Mouse (Mus musculus) forebrain, embryonic 11.5 days (tissue): ENCODE data around the gene Wdfy1. TPM values are rescaled to one million over a fixed set of nuclear protein-coding genes. Genes with fewer than 3 reads are reported as not detected.

Experiments
- ATAC-seq: fragments of 200-750 bp; cut with Nextera tagmentation; replicated peaks from 2 replicates; pipeline ENCODE4 v1.8.0; 2017; ENCODE audit warnings: moderate TSS enrichment; ENCODE audit not compliant: low FRiP score
- DNase-seq: peaks from one replicate; pipeline ENCODE4 v3.0.0-alpha.2; 2017; ENCODE audit warnings: low spot score
- H3K27ac ChIP-seq: fragments of 300-500 bp; sonication (generic); 2 replicates; pipeline ENCODE4 v1.5.1; 2014; ENCODE audit warnings: low read depth, low read length
- H3K27me3 ChIP-seq: fragments of 300-500 bp; sonication (generic); 2 replicates; pipeline ENCODE4 v1.6.1; 2014; ENCODE audit warnings: mild to moderate bottlenecking, low read length, mixed read lengths; ENCODE audit not compliant: control insufficient read depth, insufficient read depth
- H3K36me3 ChIP-seq: fragments of 300-500 bp; sonication (generic); 2 replicates; pipeline ENCODE4 v1.6.1; 2014; ENCODE audit warnings: mild to moderate bottlenecking, low read length, moderate library complexity, mixed read lengths; ENCODE audit not compliant: control insufficient read depth, insufficient read depth
- H3K4me1 ChIP-seq: fragments of 300-500 bp; sonication (generic); replicated peaks from 2 replicates; pipeline ENCODE4 v1.6.1; 2014; ENCODE audit warnings: low read length, mixed read lengths; ENCODE audit not compliant: control insufficient read depth, insufficient read depth
- H3K4me2 ChIP-seq: fragments of 300-500 bp; sonication (generic); 2 replicates; pipeline ENCODE4 v1.6.1; 2014; ENCODE audit warnings: low read depth, mild to moderate bottlenecking, low read length, moderate library complexity, mixed read lengths; ENCODE audit not compliant: severe bottlenecking
- H3K4me3 ChIP-seq: fragments of 300-500 bp; sonication (generic); 2 replicates; pipeline ENCODE4 v1.5.1; 2014; ENCODE audit warnings: low read depth, low read length
- H3K9ac ChIP-seq: fragments of 300-500 bp; sonication (generic); 2 replicates; pipeline ENCODE4 v1.6.1; 2014; ENCODE audit warnings: low read length
- H3K9me3 ChIP-seq: fragments of 300-500 bp; sonication (generic); 2 replicates; pipeline ENCODE4 v1.6.1; 2016; ENCODE audit warnings: low read length, mixed read lengths; ENCODE audit not compliant: control insufficient read depth
- WGBS: fragments of 180-500 bp; shearing (Covaris S2); extraction: QIAGEN DNeasy Blood & Tissue Kit; methylation state at CpG from one replicate; pipeline ENCODE4 v1.1.7; 2014; 5-methylcytosine and 5-hydroxymethylcytosine counted together
- polyA plus RNA-seq: library from polyadenylated mRNA; unstranded; fragments of >200 nt; fragmentation: Nextera tagmentation; extraction: Ambion mirVana; gene quantifications from 2 replicates; pipeline ENCODE4 v1.2.1, GENCODE M21; 2014

Wdfy1 gene
- polyA plus RNA-seq, 1 experiment from 2014 or later: 38.2 TPM

- H3K4me3 ChIP-seq: no peak overlapping the region
- 88% methylated on average over 2 of the region's 2 CpGs for WGBS
- ATAC-seq: no peak
Measured at GRCm38 (mm10) chr1:79764031-79764430, 11.9 kb downstream of the Wdfy1 start.

GRCm38 (mm10) chr1:79762282-79763250, 13.4 kb downstream of the Wdfy1 start:
- Histone ChIP-seq H3K36me3 (no peaks in the 10 kb centered on the region), H3K4me1 (0 out of 2 replicates have a peak, but pooled peaks cover 5% of the 10 kb centered on the region), H3K4me3 (peak overlapping the region; percentile 82; the same call in 1 of the 2 replicates), H3K27ac (no peak overlapping the region), H3K9ac (0 out of 2 replicates have a peak overlapping the region, but pooled peaks have one; percentile 35), H3K9me3 (no peaks in the 10 kb centered on the region), H3K4me2 (peak overlapping the region; percentile 81; the same call in 1 of the 2 replicates), H3K27me3 (no peaks in the 10 kb centered on the region)
- ATAC-seq: no peak
- WGBS: 65% methylated on average over 16 of the region's 16 CpGs
- no peak for DNase-seq

More at GRCm38 (mm10) chr1:79764031-79764430, 11.9 kb downstream of the Wdfy1 start:
- Histone ChIP-seq H3K4me2 (no peak overlapping the region), H3K9ac (no peak overlapping the region), H3K9me3 (no peaks in the 10 kb centered on the region), H3K27ac (no peak overlapping the region), H3K4me1 (0 out of 2 replicates have a peak, but pooled peaks cover 5% of the 10 kb centered on the region), H3K27me3 (no peaks in the 10 kb centered on the region), H3K36me3 (no peaks in the 10 kb centered on the region)
- no peak for DNase-seq

GRCm38 (mm10) chr1:79761917-79762271, 14.0 kb downstream of the Wdfy1 start:
- no peaks in the 10 kb centered on the region for H3K36me3 ChIP-seq
- peak; percentile 54 for ATAC-seq
- H3K4me2 ChIP-seq: peak overlapping the region; percentile 81; the same call in 1 of the 2 replicates

GRCm38 (mm10) chr1:79761106-79761916, 14.6 kb downstream of the Wdfy1 start:
- Histone ChIP-seq H3K36me3 (no peaks in the 10 kb centered on the region), H3K4me1 (0 out of 2 replicates have a peak, but pooled peaks cover 5% of the 10 kb centered on the region), H3K27ac (no peak overlapping the region), H3K4me2 (peak overlapping the region; percentile 81), H3K9me3 (no peaks in the 10 kb centered on the region), H3K27me3 (no peaks in the 10 kb centered on the region), H3K4me3 (peak overlapping the region; percentile 82), H3K9ac (peak overlapping the region; percentile 89)
- peak; percentile 97 for ATAC-seq
- under 1% methylated on average over 62 of the region's 65 CpGs for WGBS
- DNase-seq: peak; percentile 89

More at GRCm38 (mm10) chr1:79761917-79762271, 14.0 kb downstream of the Wdfy1 start:
- H3K27me3 ChIP-seq: no peaks in the 10 kb centered on the region
- WGBS: 0% methylated on average over 6 of the region's 6 CpGs
- no peak for DNase-seq
- H3K4me3 ChIP-seq: peak overlapping the region; percentile 82
- no peak overlapping the region for H3K27ac ChIP-seq
- H3K9me3 ChIP-seq: no peaks in the 10 kb centered on the region
- peak overlapping the region; percentile 35; the same call in 1 of the 2 replicates for H3K9ac ChIP-seq
- H3K4me1 ChIP-seq: 0 out of 2 replicates have a peak, but pooled peaks cover 5% of the 10 kb centered on the region

- DNase-seq (no peak), ATAC-seq (peak; percentile 25)
- Histone ChIP-seq H3K4me3 (peak overlapping the region; percentile 82), H3K9me3 (no peaks in the 10 kb centered on the region), H3K9ac (peak overlapping the region; percentile 89), H3K27me3 (no peaks in the 10 kb centered on the region), H3K27ac (no peak overlapping the region), H3K36me3 (no peaks in the 10 kb centered on the region), H3K4me2 (peak overlapping the region; percentile 81), H3K4me1 (0 out of 2 replicates have a peak, but pooled peaks cover 5% of the 10 kb centered on the region)
- 12% methylated on average over 11 of the region's 11 CpGs for WGBS
Measured at GRCm38 (mm10) chr1:79760656-79761055, 15.3 kb downstream of the Wdfy1 start.

- WGBS: 57% methylated on average over 5 of the region's 5 CpGs
- ATAC-seq (no peak), DNase-seq (no peak)
- Histone ChIP-seq H3K36me3 (no peaks in the 10 kb centered on the region), H3K4me1 (0 out of 2 replicates have a peak, but pooled peaks cover 5% of the 10 kb centered on the region), H3K9ac (no peak overlapping the region), H3K4me3 (no peak overlapping the region), H3K4me2 (no peak overlapping the region), H3K27ac (no peak overlapping the region), H3K27me3 (no peaks in the 10 kb centered on the region), H3K9me3 (no peaks in the 10 kb centered on the region)
Measured at GRCm38 (mm10) chr1:79759436-79759972, 16.4 kb downstream of the Wdfy1 start.

- WGBS: 52% methylated on average over 2 of the region's 2 CpGs
- no peak overlapping the region for H3K9ac ChIP-seq
- H3K4me3 ChIP-seq: no peak overlapping the region
- ATAC-seq: no peak
- no peak for DNase-seq
- no peak overlapping the region for H3K4me2 ChIP-seq
- H3K27ac ChIP-seq: no peak overlapping the region
- 0 out of 2 replicates have a peak, but pooled peaks cover 5% of the 10 kb centered on the region for H3K4me1 ChIP-seq
- no peaks in the 10 kb centered on the region for H3K36me3 ChIP-seq
- H3K27me3 ChIP-seq: no peaks in the 10 kb centered on the region
- no peaks in the 10 kb centered on the region for H3K9me3 ChIP-seq
Measured at GRCm38 (mm10) chr1:79759006-79759405, 16.9 kb downstream of the Wdfy1 start.

GRCm38 (mm10) chr1:79757597-79757996, 18.3 kb downstream of the Wdfy1 start:
- Histone ChIP-seq H3K4me2 (no peak overlapping the region), H3K4me3 (no peak overlapping the region), H3K4me1 (0 out of 2 replicates have a peak, but pooled peaks cover 5% of the 10 kb centered on the region), H3K27ac (no peak overlapping the region), H3K27me3 (no peaks in the 10 kb centered on the region), H3K9me3 (no peaks in the 10 kb centered on the region), H3K9ac (no peak overlapping the region), H3K36me3 (no peaks in the 10 kb centered on the region)
- 78% methylated on average over 4 of the region's 4 CpGs for WGBS
- DNase-seq (no peak), ATAC-seq (no peak)
